Mouse (Mus musculus): ENCODE measurements around the gene Tmem170b. TPM values are rescaled to one million over a fixed set of nuclear protein-coding genes. Genes with fewer than 3 reads are reported as not detected.
A peak's percentile ranks its signal among the peaks of the same experiment; 100 is the strongest.
"Not testable (repeated sequence)": the region's sequence is repeated elsewhere in the genome, so short reads cannot be mapped to it uniquely, and the experiment has no call there.

The Tmem170b gene
- polyA plus RNA-seq, 1 experiment from 2014 or later, result 10.2 TPM

- Histone ChIP-seq H3K9me3 (replicated peaks) (no peaks in the 10 kb centered on the region), H3K36me3 (no peaks in the 10 kb centered on the region), H3K27me3 (no peaks in the 10 kb centered on the region), H3K9ac (no peak overlapping the region), H3K4me3 (replicated peaks) (no peak overlapping the region), H3K4me1 (peaks cover 7% of the 10 kb centered on the region; the same call in 1 of the 2 replicates), H3K4me2 (no peak overlapping the region), H3K27ac (no peak overlapping the region)
- 69% methylated on average over 2 of the region's 2 CpGs for WGBS
- no peak for ATAC-seq (replicated peaks; ENCODE audit: low FRiP score)
Observed at GRCm38 (mm10) chr13:41653791-41654190, 48.1 kb downstream of the Tmem170b start.

- no peak overlapping the region for H3K4me3 ChIP-seq (replicated peaks)
- no peak overlapping the region for H3K4me2 ChIP-seq
- WGBS, result 76% methylated on average over 10 of the region's 10 CpGs
- no peak overlapping the region for H3K27ac ChIP-seq
- H3K9ac ChIP-seq, result no peak overlapping the region
- H3K4me1 ChIP-seq, result peaks cover 10% of the 10 kb centered on the region
- no peaks in the 10 kb centered on the region for H3K27me3 ChIP-seq
- no peaks in the 10 kb centered on the region for H3K9me3 ChIP-seq (replicated peaks)
- no peaks in the 10 kb centered on the region for H3K36me3 ChIP-seq
- ATAC-seq (replicated peaks; ENCODE audit: low FRiP score), result no peak
Observed at GRCm38 (mm10) chr13:41655576-41656090, 49.9 kb downstream of the Tmem170b start.

GRCm38 (mm10) chr13:41660052-41660793 is 54.5 kb downstream of the Tmem170b start:
- Histone ChIP-seq H3K27ac (peak overlapping the region; percentile 19), H3K4me2 (no peak overlapping the region), H3K4me3 (replicated peaks) (no peak overlapping the region), H3K36me3 (no peaks in the 10 kb centered on the region), H3K9ac (no peak overlapping the region), H3K9me3 (replicated peaks) (no peaks in the 10 kb centered on the region), H3K27me3 (no peaks in the 10 kb centered on the region), H3K4me1 (peaks cover 36% of the 10 kb centered on the region)
- 41% methylated on average over 11 of the region's 11 CpGs for WGBS
- 0 out of 2 replicates have a peak, but pooled peaks have one; percentile 40 for ATAC-seq (replicated peaks; ENCODE audit: low FRiP score)

GRCm38 (mm10) chr13:41661116-41661515 is 55.4 kb downstream of the Tmem170b start:
- Histone ChIP-seq H3K36me3 (no peaks in the 10 kb centered on the region), H3K4me1 (peaks cover 36% of the 10 kb centered on the region), H3K4me3 (replicated peaks) (no peak overlapping the region), H3K9me3 (replicated peaks) (no peaks in the 10 kb centered on the region), H3K9ac (no peak overlapping the region), H3K27me3 (no peaks in the 10 kb centered on the region), H3K27ac (no peak overlapping the region), H3K4me2 (no peak overlapping the region)
- no peak for ATAC-seq (replicated peaks; ENCODE audit: low FRiP score)
- WGBS, result 86% methylated on average over 11 of the region's 11 CpGs

DNA sequence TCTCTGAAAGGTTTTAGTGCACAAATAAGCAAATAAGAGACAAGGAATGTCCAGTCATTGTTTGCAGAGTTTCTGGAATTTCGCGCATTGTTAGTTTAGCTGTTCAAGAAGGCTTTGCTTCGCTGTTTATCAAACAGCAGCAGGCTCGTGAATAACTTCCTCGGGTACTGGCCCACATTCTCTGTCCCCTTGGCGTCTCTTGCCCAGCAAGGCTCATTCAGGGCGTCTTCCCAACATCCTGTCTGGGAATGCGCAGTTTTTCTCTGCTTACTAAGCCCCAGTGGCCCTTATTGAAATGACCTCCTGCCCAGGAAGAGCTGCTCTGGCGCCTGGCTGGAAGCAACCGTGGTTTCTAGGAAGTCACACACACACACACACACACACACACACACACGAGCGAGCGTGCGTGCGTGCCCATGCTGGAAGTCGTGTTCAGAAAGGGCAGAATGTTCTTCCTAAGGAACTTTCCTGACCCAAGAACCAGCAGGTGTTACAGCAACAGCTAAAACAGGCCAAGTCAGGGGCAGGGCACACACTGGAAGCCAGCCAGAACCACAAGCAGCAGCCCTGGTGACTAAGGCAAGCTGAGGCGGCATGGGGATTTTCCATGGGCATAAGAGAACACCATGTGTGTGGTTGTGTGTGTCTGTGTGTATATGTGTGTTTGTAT is 56.8 kb downstream of the Tmem170b start:
- Histone ChIP-seq H3K36me3 (no peaks in the 10 kb centered on the region), H3K4me2 (peak overlapping the region; percentile 27), H3K9ac (no peak overlapping the region), H3K9me3 (replicated peaks) (no peaks in the 10 kb centered on the region), H3K27ac (peak overlapping the region; percentile 86), H3K4me1 (peaks cover 36% of the 10 kb centered on the region), H3K4me3 (replicated peaks) (no peak overlapping the region), H3K27me3 (no peaks in the 10 kb centered on the region)
- 26% methylated on average over 17 of the region's 17 CpGs for WGBS
- ATAC-seq (replicated peaks; ENCODE audit: low FRiP score), result peak; percentile 77

GRCm38 (mm10) chr13:41663501-41664195 is 57.9 kb downstream of the Tmem170b start:
- ATAC-seq (replicated peaks; ENCODE audit: low FRiP score), result no peak
- no peaks in the 10 kb centered on the region for H3K36me3 ChIP-seq
- H3K9ac ChIP-seq, result no peak overlapping the region
- peaks cover 36% of the 10 kb centered on the region for H3K4me1 ChIP-seq
- no peaks in the 10 kb centered on the region for H3K27me3 ChIP-seq
- no peaks in the 10 kb centered on the region for H3K9me3 ChIP-seq (replicated peaks)
- H3K4me2 ChIP-seq, result no peak overlapping the region
- WGBS, result 86% methylated on average over 14 of the region's 14 CpGs
- H3K4me3 ChIP-seq (replicated peaks), result no peak overlapping the region
- H3K27ac ChIP-seq, result no peak overlapping the region

DNA sequence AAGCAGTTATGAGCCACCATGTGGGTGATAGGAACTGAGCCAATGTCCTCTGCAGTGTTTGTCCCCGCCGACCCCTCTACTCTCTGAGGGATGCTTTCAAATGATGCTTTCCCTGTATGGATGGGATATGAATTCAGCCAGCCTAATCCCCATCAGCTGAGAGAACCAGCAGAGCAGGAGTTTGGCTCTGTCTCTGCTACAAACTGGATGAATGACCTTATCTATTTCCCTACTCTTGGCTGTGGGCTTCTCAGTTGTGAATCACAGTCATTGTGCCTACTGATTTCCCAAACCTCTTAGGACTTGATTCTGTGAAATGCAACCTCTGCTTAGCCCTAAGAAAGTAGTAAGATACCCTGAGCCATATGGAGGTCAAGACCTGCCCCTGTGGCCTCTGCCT is 64.2 kb downstream of the Tmem170b start:
- 93% methylated on average over 2 of the region's 2 CpGs for WGBS
- ATAC-seq (replicated peaks; ENCODE audit: low FRiP score), result no peak
- H3K27me3 ChIP-seq, result no peaks in the 10 kb centered on the region
- no peak overlapping the region for H3K9ac ChIP-seq
- 0 out of 2 replicates have a peak overlapping the region, but pooled peaks have one; percentile 3 for H3K27ac ChIP-seq
- peaks cover 8% of the 10 kb centered on the region; the same call in 1 of the 2 replicates for H3K4me1 ChIP-seq
- no peaks in the 10 kb centered on the region for H3K9me3 ChIP-seq (replicated peaks)
- H3K4me2 ChIP-seq, result no peak overlapping the region
- H3K36me3 ChIP-seq, result no peaks in the 10 kb centered on the region
- no peak overlapping the region for H3K4me3 ChIP-seq (replicated peaks)

- 54% methylated on average over 7 of the region's 7 CpGs for whole genome bisulfite sequencing
- no peak for ATAC-seq (replicated peaks; ENCODE audit: low FRiP score)
- Histone ChIP-seq H3K36me3 (no peaks in the 10 kb centered on the region), H3K4me2 (no peak overlapping the region), H3K4me3 (replicated peaks) (no peak overlapping the region), H3K4me1 (peaks cover 10% of the 10 kb centered on the region; the same call in 1 of the 2 replicates), H3K27me3 (no peaks in the 10 kb centered on the region), H3K27ac (0 out of 2 replicates have a peak overlapping the region, but pooled peaks have one; percentile 3), H3K9me3 (replicated peaks) (no peaks in the 10 kb centered on the region), H3K9ac (no peak overlapping the region)
Observed at GRCm38 (mm10) chr13:41670386-41671130, 64.9 kb downstream of the Tmem170b start.

DNA sequence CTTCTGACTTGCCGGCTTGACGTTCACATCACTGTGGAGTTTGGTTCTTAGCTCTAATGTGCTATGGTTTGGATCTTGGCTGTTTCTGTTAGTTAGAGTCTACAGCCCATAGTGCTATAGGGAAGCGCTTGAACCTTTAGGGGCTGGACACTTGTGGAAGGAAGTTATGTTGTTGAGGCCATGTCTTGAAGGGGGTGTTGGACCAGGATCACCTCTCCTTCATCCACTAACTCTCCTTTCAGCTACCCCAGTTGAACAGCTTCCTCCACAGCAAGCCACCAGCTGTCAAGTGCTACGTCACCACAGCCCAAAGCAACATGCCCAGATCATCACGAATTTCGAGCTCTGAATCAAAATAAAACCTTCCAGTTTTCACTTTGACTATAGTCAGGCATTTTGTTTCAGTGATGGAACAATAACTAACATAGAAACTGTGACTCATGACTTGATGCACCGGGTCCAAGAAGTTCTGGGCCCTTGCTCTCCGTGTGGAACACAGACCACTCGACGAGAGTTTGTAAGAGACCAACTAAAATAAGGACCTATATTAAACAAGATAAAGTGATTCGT is 65.5 kb downstream of the Tmem170b start:
- Histone ChIP-seq H3K9ac (no peak overlapping the region), H3K27me3 (no peaks in the 10 kb centered on the region), H3K9me3 (replicated peaks) (no peaks in the 10 kb centered on the region), H3K4me1 (peaks cover 13% of the 10 kb centered on the region), H3K36me3 (no peaks in the 10 kb centered on the region), H3K27ac (no peak overlapping the region), H3K4me2 (no peak overlapping the region), H3K4me3 (replicated peaks) (no peak overlapping the region)
- 91% methylated on average over 11 of the region's 11 CpGs for WGBS
- no peak for ATAC-seq (replicated peaks; ENCODE audit: low FRiP score)

GRCm38 (mm10) chr13:41672904-41673303 is 67.2 kb downstream of the Tmem170b start:
- not testable (repeated sequence) for H3K9ac ChIP-seq; H3K27me3 ChIP-seq; H3K36me3 ChIP-seq; H3K9me3 ChIP-seq (replicated peaks); H3K4me3 ChIP-seq (replicated peaks); H3K4me2 ChIP-seq; ATAC-seq (replicated peaks; ENCODE audit: low FRiP score)
- Histone ChIP-seq H3K4me1 (peaks cover 25% of the 10 kb centered on the region), H3K27ac (peak overlapping the region; percentile 74)
- WGBS, result 27% methylated on average over 5 of the region's 5 CpGs

- Histone ChIP-seq H3K4me3 (replicated peaks) (no peak overlapping the region), H3K27ac (peak overlapping the region; percentile 74), H3K9ac (no peak overlapping the region), H3K27me3 (no peaks in the 10 kb centered on the region), H3K4me2 (no peak overlapping the region), H3K9me3 (replicated peaks) (no peaks in the 10 kb centered on the region), H3K36me3 (no peaks in the 10 kb centered on the region), H3K4me1 (peaks cover 25% of the 10 kb centered on the region)
- WGBS, result 67% methylated on average over 4 of the region's 4 CpGs
- ATAC-seq (replicated peaks; ENCODE audit: low FRiP score), result no peak
Observed at GRCm38 (mm10) chr13:41673541-41673940, 67.8 kb downstream of the Tmem170b start.
